11 mouse cellular contexts compared by ENCODE assay signal in genomic region chr14:73141800-73142199, GRCm38 (mm10). TPM values are rescaled to one million over a fixed set of nuclear protein-coding genes. Genes with fewer than 3 reads are reported as not detected.
DNase-seq lines count a peak whose midpoint lies in the region; ATAC-seq and TF ChIP-seq lines count a peak whose summit lies in the region.
"Had no signal": no experiment of that assay in that cellular context is flagged by ENCODE, and none has a peak within 500 bp of the region (broad histone marks: within the 10 kb centered on the region; RNA-seq: fewer than 3 reads in every experiment).

No protein-coding gene starts in this region.

- no peak for TF ChIP-seq CTCF in lung, adult 2 months (IDR thresholded peaks at IDR 0.05; ENCODE audit: insufficient read depth, low read length)

- no peaks in the 10 kb centered on the region for H3K9me3 ChIP-seq in heart, embryonic 14.5 days (ENCODE audit: control insufficient read depth, low read length)
- no peaks in the 10 kb centered on the region for H3K9me3 ChIP-seq in limb, embryonic 10.5 days (replicated peaks)
- no peaks in the 10 kb centered on the region for H3K9me3 ChIP-seq in stomach, embryonic 14.5 days (ENCODE audit: control insufficient read depth, low read depth, low read length)
- H3K9me3 ChIP-seq: liver, embryonic 13.5 days had no signal

- peak overlapping the region; percentile 87; the same call in 1 of the 2 replicates for H3K4me2 ChIP-seq in heart, embryonic 14.5 days (ENCODE audit: low read length)
- H3K4me2 ChIP-seq in stomach, embryonic 14.5 days (replicated peaks; ENCODE audit: low read depth, low read length) = peak overlapping the region; percentile 86

- peaks cover 5 to 21% of the 10 kb centered on the region in 2 experiments; a peak in 3 of 4 replicates for H3K4me1 ChIP-seq in heart, embryonic 14.5 days (ENCODE audit: control insufficient read depth in 2 of 2, insufficient read depth in 2 of 2, low read length in 2 of 2)
- peaks cover 22% of the 10 kb centered on the region for H3K4me1 ChIP-seq in limb, embryonic 10.5 days
- H3K4me1 ChIP-seq in stomach, embryonic 14.5 days (ENCODE audit: control insufficient read depth, insufficient read depth, low read length) = peaks cover 7% of the 10 kb centered on the region; the same call in 1 of the 2 replicates
- peaks cover 10% of the 10 kb centered on the region for H3K4me1 ChIP-seq in lung, adult 2 months (ENCODE audit: control insufficient read depth, insufficient read depth, low read length)

- no peak for ATAC-seq in heart, embryonic 14.5 days (ENCODE audit: insufficient number of reproducible peaks, insufficient read depth, low FRiP score, low read depth)
- ATAC-seq in stomach, embryonic 14.5 days (ENCODE audit: insufficient number of reproducible peaks, insufficient read depth, low FRiP score, low read depth) = no peak

- no peaks in the 10 kb centered on the region for H3K27me3 ChIP-seq in heart, embryonic 14.5 days (ENCODE audit: control insufficient read depth, insufficient read depth, low read length)
- no peaks in the 10 kb centered on the region for H3K27me3 ChIP-seq in limb, embryonic 10.5 days (ENCODE audit: low read depth, poor library complexity, severe bottlenecking)
- no peaks in the 10 kb centered on the region for H3K27me3 ChIP-seq in stomach, embryonic 14.5 days (ENCODE audit: control insufficient read depth, insufficient read depth, low read length)
- H3K27me3 ChIP-seq: CH12.LX; liver, embryonic 13.5 days had no signal

- intact Hi-C loops in left cerebral cortex, postnatal 4 days (cut with DNase I) = no loop called here

- no peak overlapping the region for H3K9ac ChIP-seq in heart, embryonic 14.5 days (ENCODE audit: low read length)
- H3K9ac ChIP-seq in stomach, embryonic 14.5 days (replicated peaks; ENCODE audit: low read depth, low read length) = no peak overlapping the region

- no peak overlapping the region for H3K27ac ChIP-seq in heart, embryonic 14.5 days (replicated peaks in 1 of 2; ENCODE audit: control insufficient read depth in 1 of 2, insufficient read depth in 1 of 2, low read depth in 2 of 2, low read length in 2 of 2)
- peak overlapping the region; percentile 100 for H3K27ac ChIP-seq in limb, embryonic 10.5 days
- H3K27ac ChIP-seq in stomach, embryonic 14.5 days (ENCODE audit: low read length) = peak overlapping the region; percentile 48; the same call in 1 of the 2 replicates

- no peak for TF ChIP-seq POLR2A in lung, adult 2 months (IDR thresholded peaks at IDR 0.05; ENCODE audit: borderline replicate concordance, extremely low read depth, low read depth, low read length)

- 90% methylated on average over 3 of the region's 3 CpGs for WGBS in heart, embryonic 14.5 days
- 88% methylated on average over 3 of the region's 3 CpGs for WGBS in limb, embryonic 10.5 days
- WGBS in stomach, embryonic 14.5 days = 66% methylated on average over 3 of the region's 3 CpGs
- 72% methylated on average over 3 of the region's 3 CpGs for WGBS in lung, adult 2 months

- H3K36me3 ChIP-seq in heart, embryonic 14.5 days (ENCODE audit: control insufficient read depth, insufficient read depth, low read length) = peaks cover 9% of the 10 kb centered on the region; the same call in 1 of the 2 replicates
- H3K36me3 ChIP-seq in limb, embryonic 10.5 days = peaks cover 22% of the 10 kb centered on the region
- H3K36me3 ChIP-seq in stomach, embryonic 14.5 days (ENCODE audit: control insufficient read depth, insufficient read depth, low read length) = no peaks in the 10 kb centered on the region
- H3K36me3 ChIP-seq: liver, embryonic 13.5 days had no signal

- no peak overlapping the region for H3K4me3 ChIP-seq in heart, embryonic 14.5 days (ENCODE audit: control insufficient read depth in 1 of 2, insufficient read depth in 1 of 2, low read depth in 1 of 2, low read length in 2 of 2)
- no peak overlapping the region for H3K4me3 ChIP-seq in limb, embryonic 10.5 days
- 0 out of 2 replicates have a peak overlapping the region, but pooled peaks have one; percentile 77 for H3K4me3 ChIP-seq in stomach, embryonic 14.5 days (ENCODE audit: low read depth, low read length)
- no peak overlapping the region for H3K4me3 ChIP-seq in lung, adult 2 months (replicated peaks; ENCODE audit: extremely low read depth, low read depth, low read length)

- no peak for DNase-seq in heart, adult 18-20 months
- peak; percentile 8 for DNase-seq in retina, postnatal 1 day
- DNase-seq in retina, embryonic 14.5 days (ENCODE audit: low spot score) = no peak
- no peak for DNase-seq in limb, embryonic 10.5 days (ENCODE audit: low spot score)
- no peak for DNase-seq in left cerebral cortex, postnatal 4 days
- DNase-seq in lung, adult 2 months = no peak
- DNase-seq: cerebellum, postnatal 36 days; liver, embryonic 13.5 days had no signal

RNA-seq across cellular contexts. Expression of gene Rcbtb2, which starts 19.0 kb away (rescaled TPM):
- 66.0 and 70.8 TPM in 2 replicates for polyA plus RNA-seq in heart, embryonic 14.5 days (2014; fragmentation: Nextera tagmentation; extraction: Ambion mirVana)
- total RNA-seq in heart, adult 18-20 months (2021) = 10 to 100 TPM; 21.9 to 23.7 TPM
- polyA plus RNA-seq in limb, embryonic 10.5 days (2016; fragmentation: Nextera tagmentation; extraction: Ambion mirVana) = 202 and 208 TPM in 2 replicates
- 95.7 and 106 TPM in 2 replicates for polyA plus RNA-seq in stomach, embryonic 14.5 days (2014; fragmentation: Nextera tagmentation; extraction: Ambion mirVana)
- 10 to 100 TPM; 36.6 to 45.4 TPM for total RNA-seq in left cerebral cortex, postnatal 4 days (2021)
- 26.3 and 28.9 TPM in 2 replicates for polyA plus RNA-seq in lung, adult 2 months (2012; rRNA removed)

Comparison
In these comparisons a context has a peak if more than half of its experiments do, and no peak if none do; other contexts are left out.
1. H3K27ac ChIP-seq: peak in limb, embryonic 10.5 days (single experiment) and stomach, embryonic 14.5 days (single experiment); none in heart, embryonic 14.5 days (0 of 2).